ENCODE assay signal across 17 mouse cellular contexts in genomic region chr2:14388162-14388561, GRCm38 (mm10). TPM values are rescaled to one million over a fixed set of nuclear protein-coding genes. Genes with fewer than 3 reads are reported as not detected.
A peak's percentile ranks its signal among the peaks of the same experiment; 100 is the strongest.
DNase-seq lines count a peak whose midpoint lies in the region; ATAC-seq and TF ChIP-seq lines count a peak whose summit lies in the region.
"Had no signal": no experiment of that assay in that cellular context is flagged by ENCODE, and none has a peak within 500 bp of the region (broad histone marks: within the 10 kb centered on the region; RNA-seq: fewer than 3 reads in every experiment).

TSS of gene Slc39a12 (plus strand) at chr2:14388316.

- TF ChIP-seq CTCF in hindbrain, postnatal 0 days (IDR thresholded peaks at IDR 0.05; ENCODE audit: low read depth) = no peak
- no peak for TF ChIP-seq CTCF in cortical plate, adult 2 months (IDR thresholded peaks at IDR 0.05; ENCODE audit: extremely low read depth, insufficient read depth, low read length)

- ATAC-seq in hindbrain, postnatal 0 days = 0 out of 2 replicates have a peak, but pooled peaks have one; percentile 53
- ATAC-seq in hindbrain, embryonic 11.5 days (ENCODE audit: low FRiP score) = no peak
- 0 out of 2 replicates have a peak, but pooled peaks have one; percentile 68 for ATAC-seq in midbrain, embryonic 12.5 days (ENCODE audit: low FRiP score, low read depth)
- ATAC-seq: inflammation-experienced regulatory T-cells, adult 6 months; Patski had no signal

- WGBS in hindbrain, postnatal 0 days = 20% methylated on average over 5 of the region's 5 CpGs
- WGBS in hindbrain, embryonic 11.5 days = 72% methylated on average over 5 of the region's 5 CpGs
- 31% methylated on average over 5 of the region's 5 CpGs for WGBS in midbrain, embryonic 12.5 days

- intact Hi-C loops in heart, postnatal 10 days (cut with DNase I) = no loop called here

- no peaks in the 10 kb centered on the region for H3K4me1 ChIP-seq in hindbrain, postnatal 0 days (ENCODE audit: insufficient read depth, low read length)
- no peaks in the 10 kb centered on the region for H3K4me1 ChIP-seq in hindbrain, embryonic 11.5 days (replicated peaks; ENCODE audit: control insufficient read depth, insufficient read depth, low read length)
- no peaks in the 10 kb centered on the region for H3K4me1 ChIP-seq in cortical plate, adult 2 months (ENCODE audit: control insufficient read depth, insufficient read depth, low read length)
- no peaks in the 10 kb centered on the region for H3K4me1 ChIP-seq in midbrain, embryonic 12.5 days

- peak within 1 kb of the TSS; percentile 20; the same call in 1 of the 2 replicates for H3K27ac ChIP-seq in hindbrain, postnatal 0 days
- no peak within 1 kb of the TSS for H3K27ac ChIP-seq in hindbrain, embryonic 11.5 days (ENCODE audit: low read depth, low read length)
- H3K27ac ChIP-seq in cortical plate, adult 2 months (ENCODE audit: insufficient read depth, low read length) = peak within 1 kb of the TSS; percentile 81; the same call in 1 of the 2 replicates
- no peak within 1 kb of the TSS for H3K27ac ChIP-seq in midbrain, embryonic 12.5 days (replicated peaks)
- H3K27ac ChIP-seq: liver, embryonic 14.5 days; neural tube, embryonic 15.5 days had no signal

- no peak for TF ChIP-seq POLR2A in cortical plate, adult 2 months (IDR thresholded peaks at IDR 0.05; ENCODE audit: extremely low read depth, insufficient read depth, low read length)

- H3K4me2 ChIP-seq in hindbrain, postnatal 0 days (ENCODE audit: low read depth, low read length) = peak within 1 kb of the TSS; percentile 10
- H3K4me2 ChIP-seq in hindbrain, embryonic 11.5 days (replicated peaks; ENCODE audit: low read depth, low read length) = no peak within 1 kb of the TSS
- H3K4me2 ChIP-seq in midbrain, embryonic 12.5 days (replicated peaks) = peak within 1 kb of the TSS; percentile 4; the same call in 1 of the 2 replicates
- H3K4me2 ChIP-seq: neural tube, embryonic 15.5 days had no signal

- no peak within 1 kb of the TSS for H3K4me3 ChIP-seq in hindbrain, postnatal 0 days (ENCODE audit: low read length)
- H3K4me3 ChIP-seq in hindbrain, embryonic 11.5 days (ENCODE audit: low read depth, low read length) = no peak within 1 kb of the TSS
- H3K4me3 ChIP-seq in cortical plate, adult 2 months (ENCODE audit: insufficient read depth, low read length) = peak within 1 kb of the TSS; percentile 35
- no peak within 1 kb of the TSS for H3K4me3 ChIP-seq in midbrain, embryonic 12.5 days
- H3K4me3 ChIP-seq: neural tube, embryonic 15.5 days had no signal

- no peaks in the 10 kb centered on the region for H3K27me3 ChIP-seq in hindbrain, postnatal 0 days (ENCODE audit: insufficient read depth, low read length)
- no peaks in the 10 kb centered on the region for H3K27me3 ChIP-seq in hindbrain, embryonic 11.5 days (ENCODE audit: control insufficient read depth, insufficient read depth, low read length)
- H3K27me3 ChIP-seq in midbrain, embryonic 12.5 days = no peaks in the 10 kb centered on the region
- H3K27me3 ChIP-seq: CH12.LX; neural tube, embryonic 15.5 days; Patski had no signal

- H3K36me3 ChIP-seq in hindbrain, postnatal 0 days (ENCODE audit: insufficient read depth, low read length) = no peaks in the 10 kb centered on the region
- H3K36me3 ChIP-seq in hindbrain, embryonic 11.5 days (ENCODE audit: control insufficient read depth, insufficient read depth, low read length) = no peaks in the 10 kb centered on the region
- no peaks in the 10 kb centered on the region for H3K36me3 ChIP-seq in midbrain, embryonic 12.5 days
- H3K36me3 ChIP-seq: neural tube, embryonic 15.5 days had no signal

- no peaks in the 10 kb centered on the region for H3K9me3 ChIP-seq in hindbrain, postnatal 0 days (ENCODE audit: low read length)
- H3K9me3 ChIP-seq in hindbrain, embryonic 11.5 days (ENCODE audit: control insufficient read depth, low read length) = no peaks in the 10 kb centered on the region
- no peaks in the 10 kb centered on the region for H3K9me3 ChIP-seq in midbrain, embryonic 12.5 days
- H3K9me3 ChIP-seq: neural tube, embryonic 15.5 days had no signal

- H3K9ac ChIP-seq in hindbrain, postnatal 0 days (replicated peaks; ENCODE audit: low read length) = no peak within 1 kb of the TSS
- no peak within 1 kb of the TSS for H3K9ac ChIP-seq in hindbrain, embryonic 11.5 days (ENCODE audit: low read depth, low read length)
- no peak within 1 kb of the TSS for H3K9ac ChIP-seq in midbrain, embryonic 12.5 days (replicated peaks)
- H3K9ac ChIP-seq: liver, embryonic 14.5 days; neural tube, embryonic 15.5 days had no signal

- DNase-seq in hindbrain, postnatal 0 days (ENCODE audit: low spot score) = peak; percentile 31
- DNase-seq in hindbrain, embryonic 11.5 days (ENCODE audit: low spot score) = no peak
- peak; percentile 33 for DNase-seq in brain, adult 2 months (ENCODE audit: low read depth, low spot score)
- DNase-seq in urinary bladder, postnatal 10 days (ENCODE audit: low spot score) = no peak
- DNase-seq in heart, postnatal 10 days = no peak
- DNase-seq: cerebellum, adult 9-11 months; lung, postnatal 10 days; thymus, adult 18-20 months had no signal

RNA-seq across cellular contexts. Expression of gene Slc39a12, which starts in this region (rescaled TPM):
- 24.0 and 27.6 TPM in 2 replicates for total RNA-seq in hindbrain, postnatal 0 days (2014; rRNA removed)
- 10.5 and 10.8 TPM in 2 replicates for polyA plus RNA-seq in hindbrain, postnatal 0 days (2015; fragmentation: Nextera tagmentation; extraction: Ambion mirVana)
- polyA plus RNA-seq in hindbrain, embryonic 11.5 days (2014; fragmentation: Nextera tagmentation; extraction: Ambion mirVana) = 0.91 and 1.5 TPM in 2 replicates
- polyA plus RNA-seq in cortical plate, adult 2 months (2012; rRNA removed) = 54.3 and 56.0 TPM in 2 replicates
- polyA plus RNA-seq in midbrain, embryonic 12.5 days (2016; fragmentation: Nextera tagmentation; extraction: Ambion mirVana) = 1.1 and 1.6 TPM in 2 replicates
- not detected for total RNA-seq in heart, postnatal 10 days (2021)
- total RNA-seq: CH12.LX had no signal
- polyA plus RNA-seq: heart, embryonic 14.5 days; inflammation-experienced regulatory T-cells, adult 6 months; kidney, embryonic 14.5 days had no signal

Comparison
In these comparisons a context has a peak if more than half of its experiments do, and no peak if none do; other contexts are left out.
1. RNA of gene Slc39a12 (total RNA-seq): 24.0 to 27.6 TPM in hindbrain, postnatal 0 days; not detected in heart, postnatal 10 days; every median in the first group is over 10 times any median in the second.
2. DNase-seq: peak in hindbrain, postnatal 0 days (single experiment) and brain, adult 2 months (single experiment); none in hindbrain, embryonic 11.5 days (single experiment), urinary bladder, postnatal 10 days (single experiment) and heart, postnatal 10 days (0 of 2).
3. H3K27ac ChIP-seq: peak in hindbrain, postnatal 0 days (single experiment) and cortical plate, adult 2 months (single experiment); none in hindbrain, embryonic 11.5 days (single experiment) and midbrain, embryonic 12.5 days (single experiment).